Mouse (Mus musculus) left cerebral cortex, postnatal 14 days (tissue): Measurements from ENCODE around the gene Tgm1. TPM values are rescaled to one million over a fixed set of nuclear protein-coding genes. Genes with fewer than 3 reads are reported as not detected.

ENCODE experiments used
- DNase-seq, 2 experiments: peaks; one replicate each; pipeline ENCODE4 v3.0.0; 2021 to 2022; ENCODE audit warnings: low spot score in 2 of 2, mixed read lengths in 1 of 2
- intact Hi-C: fragments of 180-260 bp; cut with DNase I; formaldehyde crosslinking; loops from one replicate; pipeline ENCODE4 v1.15.1; 2025
- total RNA-seq, 2 experiments: library from RNA; stranded (reverse); gene quantifications; 2 replicates each; pipeline ENCODE4 v1.2.3; 2021

Tgm1 gene
- total RNA-seq, 2 experiments from 2014 or later, result 0.25 TPM; not detected in 1

- no peak for DNase-seq
- intact Hi-C loops, result loop anchor here (10.0 kb wide), 1 partner anchor 225 kb away; no protein-coding TSS in a partner anchor
Observed at GRCm38 (mm10) chr14:55689433-55689832, 24.3 kb downstream of the Tgm1 start.

DNA sequence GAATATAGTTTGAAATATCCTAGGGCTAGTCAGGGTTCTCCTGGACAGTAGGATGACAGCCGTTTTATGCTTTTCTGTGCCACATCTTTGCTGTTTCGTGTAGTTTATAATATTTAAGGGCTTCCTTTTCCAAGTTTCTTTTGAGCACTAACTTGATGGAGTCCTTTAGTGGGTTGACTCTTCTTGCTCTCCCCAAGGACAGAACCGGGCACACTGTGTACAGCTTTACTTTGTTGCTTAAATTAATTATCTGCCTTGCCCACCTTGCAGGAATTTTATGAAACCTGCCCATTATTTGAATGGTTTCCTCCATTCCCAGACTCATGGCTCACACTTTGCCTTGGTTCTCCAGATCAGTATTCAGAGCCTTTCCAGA is 31.6 kb downstream of the Tgm1 start:
- DNase-seq, result no peak
- intact Hi-C loops, result loop anchor here (1.0 to 10.0 kb wide), 2 partner anchors 61 to 233 kb away; no protein-coding TSS in a partner anchor

- intact Hi-C loops, result loop anchor here (1.0 to 10.0 kb wide), 2 partner anchors 62 to 233 kb away; no protein-coding TSS in a partner anchor
- DNase-seq, result peak; percentile 97
Observed at GRCm38 (mm10) chr14:55681160-55682117, 32.3 kb downstream of the Tgm1 start, which contains the start of gene Tinf2. Gene Tinf2, minus strand, starts transcription at chr14:55681820.

GRCm38 (mm10) chr14:55677615-55678014 is 36.1 kb downstream of the Tgm1 start:
- intact Hi-C loops, result no loop called here
- DNase-seq, result no peak

DNA sequence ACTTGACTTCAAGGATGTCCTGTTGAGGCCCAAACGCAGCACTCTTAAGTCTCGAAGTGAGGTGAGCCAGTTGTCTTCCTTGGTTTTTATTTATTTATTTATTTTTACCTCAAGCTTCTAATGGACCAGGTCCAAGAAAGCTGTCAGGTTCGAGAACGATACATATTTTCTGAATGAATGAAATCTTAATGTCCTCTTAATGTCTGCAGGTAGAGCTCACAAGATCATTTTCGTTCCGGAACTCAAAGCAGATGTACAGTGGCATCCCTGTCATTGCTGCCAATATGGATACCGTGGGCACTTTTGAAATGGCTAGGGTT is 41.0 kb downstream of the Tgm1 start:
- DNase-seq, result no peak
- intact Hi-C loops, result no loop called here

DNA sequence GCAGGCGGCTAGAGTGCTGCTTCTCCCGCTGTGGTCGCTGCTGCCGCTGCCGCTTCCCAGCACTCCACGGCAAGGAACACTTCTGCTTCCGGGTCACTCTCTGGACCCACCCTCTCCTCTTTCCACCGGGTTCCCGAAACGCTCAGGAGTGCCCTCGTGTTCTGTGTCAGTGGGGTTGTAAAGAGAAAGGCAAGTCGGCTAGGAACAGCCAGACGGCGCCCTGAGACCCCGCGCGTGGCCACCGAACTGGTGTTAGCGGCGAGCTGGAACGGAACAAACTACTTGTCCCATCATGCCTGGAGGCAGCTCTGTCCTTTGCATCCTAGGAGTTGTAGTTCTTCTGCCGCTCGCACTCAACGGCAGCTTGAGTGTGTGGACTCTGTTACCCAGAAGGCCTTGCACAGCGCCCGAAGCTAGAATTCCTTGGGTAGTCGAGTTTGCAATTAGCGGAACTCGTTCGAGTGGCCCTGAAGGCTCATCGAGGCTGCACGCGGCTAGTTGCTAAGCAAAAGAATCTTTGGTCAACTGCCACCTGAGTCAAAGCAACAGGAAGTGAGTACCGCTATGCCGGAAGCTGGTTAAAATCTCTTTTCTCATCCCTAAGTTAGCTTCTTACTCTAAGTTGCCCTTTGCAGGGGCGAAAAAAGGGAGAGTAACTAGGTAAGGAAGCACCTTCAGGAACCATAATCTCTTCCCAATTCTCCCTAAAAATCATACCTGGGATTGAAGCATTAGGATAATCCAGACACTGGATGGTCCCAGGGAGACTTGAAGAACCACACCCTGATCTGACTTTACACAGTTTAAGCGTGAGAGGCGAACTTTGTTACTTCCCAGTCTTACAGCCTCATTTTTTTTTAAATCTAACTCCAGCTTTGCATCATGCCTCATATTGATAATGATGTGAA is 41.6 kb downstream of the Tgm1 start, which contains the start of the genes Gmpr2 and Nedd8:
TSS of gene Gmpr2 (plus strand) at position 109 of the 908 bp plus-strand sequence.
TSS of gene Nedd8 (minus strand) at position 292 of the 908 bp plus-strand sequence.
- DNase-seq, result peak; percentile 93 to 96
- intact Hi-C loops, result no loop called here

GRCm38 (mm10) chr14:55671486-55671832 is 42.3 kb downstream of the Tgm1 start:
- intact Hi-C loops, result no loop called here
- DNase-seq, result peak in 1 of 2 experiments; percentile 69

- no peak for DNase-seq
- intact Hi-C loops, result no loop called here
Observed at GRCm38 (mm10) chr14:55660636-55661035, 53.1 kb downstream of the Tgm1 start.

GRCm38 (mm10) chr14:55659960-55660573 is 53.7 kb downstream of the Tgm1 start, which contains the start of gene Mdp1:
Gene Mdp1, minus strand, starts transcription at chr14:55660508.
- DNase-seq, result peak; percentile 83 to 89
- intact Hi-C loops, result no loop called here

- no peak for DNase-seq
- intact Hi-C loops, result no loop called here
Observed at GRCm38 (mm10) chr14:55658011-55658410, 55.7 kb downstream of the Tgm1 start.

- DNase-seq, result no peak
- intact Hi-C loops, result no loop called here
Observed at GRCm38 (mm10) chr14:55656935-55657334, 56.8 kb downstream of the Tgm1 start.

- DNase-seq, result no peak
- intact Hi-C loops, result no loop called here
Observed at GRCm38 (mm10) chr14:55651528-55651927, 62.2 kb downstream of the Tgm1 start.

Other genes with a start within 250 kb of the Tgm1 start
- gene Dhrs4, start 235.2 kb downstream of the Tgm1 start, total RNA-seq, result 10 to 100 TPM; 11.7 to 16.0 TPM
- gene Carmil3, start 223.3 kb downstream of the Tgm1 start, total RNA-seq, result 10 to 100 TPM; 53.5 to 70.2 TPM
- 100 to 1,000 TPM; 184 to 205 TPM for gene Cpne6, start 203.5 kb downstream of the Tgm1 start, total RNA-seq
- under 1 TPM; 0.33 to 0.61 TPM for gene Nrl, start 188.9 kb downstream of the Tgm1 start, total RNA-seq
- 10 to 100 TPM; 18.6 to 19.5 TPM for gene Pck2, start 173.7 kb downstream of the Tgm1 start, total RNA-seq
- gene Dcaf11, start 153.9 kb downstream of the Tgm1 start, total RNA-seq, result 10 to 100 TPM; 75.3 to 78.4 TPM
- not detected for gene A730061H03Rik, start 153.5 kb downstream of the Tgm1 start, total RNA-seq
- gene Fitm1, start 138.3 kb downstream of the Tgm1 start, total RNA-seq, result not detected
- gene Psme1, start 135.8 kb downstream of the Tgm1 start, total RNA-seq, result 10 to 100 TPM; 44.9 to 56.5 TPM
- 10 to 100 TPM; 38.7 to 45.5 TPM for gene Emc9, start 128.6 kb downstream of the Tgm1 start, total RNA-seq
- gene Psme2, start 122.8 kb downstream of the Tgm1 start, total RNA-seq, result 10 to 100 TPM; 48.1 to 49.0 TPM
- 10 to 100 TPM; 26.0 to 29.5 TPM for gene Rnf31, start 122.2 kb downstream of the Tgm1 start, total RNA-seq
- gene Irf9, start 110.4 kb downstream of the Tgm1 start, total RNA-seq, result 1 to 10 TPM; 8.0 to 8.4 TPM
- gene Rec8, start 95.9 kb downstream of the Tgm1 start, total RNA-seq, result 1 to 10 TPM; 2.1 to 3.4 TPM
- 100 to 1,000 TPM; 123 to 171 TPM for gene Ipo4, start 78.0 kb downstream of the Tgm1 start, total RNA-seq
- gene Gm49378, start 76.0 kb downstream of the Tgm1 start, total RNA-seq, result 1 to 10 TPM; 4.8 to 8.1 TPM
- gene Tm9sf1, start 70.1 kb downstream of the Tgm1 start, total RNA-seq, result 10 to 100 TPM; 42.1 to 42.2 TPM
- under 1 TPM; 0.74 to 0.92 TPM for gene Tssk4, start 63.7 kb downstream of the Tgm1 start, total RNA-seq
- 10 to 100 TPM; 37.8 to 42.6 TPM for gene Mdp1, start 53.4 kb downstream of the Tgm1 start, total RNA-seq
- gene Gmpr2, start 42.0 kb downstream of the Tgm1 start, total RNA-seq, result 10 to 100 TPM; 22.7 to 24.6 TPM
- 100 to 1,000 TPM; 305 to 339 TPM for gene Nedd8, start 41.8 kb downstream of the Tgm1 start, total RNA-seq
- gene Tinf2, start 32.1 kb downstream of the Tgm1 start, total RNA-seq, result 10 to 100 TPM; 14.8 to 16.0 TPM
- 10 to 100 TPM; 44.2 to 45.4 TPM for gene Rabggta, start 8.3 kb upstream of the Tgm1 start, total RNA-seq
- 100 to 1,000 TPM in 1 of 2 experiments, 10 to 100 TPM in 1; 99.8 to 104 TPM for gene Dhrs1, start 31.8 kb upstream of the Tgm1 start, total RNA-seq
- gene Nop9, start 31.8 kb upstream of the Tgm1 start, total RNA-seq, result 10 to 100 TPM; 13.4 to 13.9 TPM
- gene Cideb, start 44.5 kb upstream of the Tgm1 start, total RNA-seq, result under 1 TPM; 0.68 to 0.93 TPM
- under 1 TPM; 0.22 to 0.42 TPM for gene Ltb4r2, start 47.5 kb upstream of the Tgm1 start, total RNA-seq
- gene Ltb4r1, start 52.0 kb upstream of the Tgm1 start, total RNA-seq, result under 1 TPM; 0.24 to 0.40 TPM
- gene Adcy4, start 70.2 kb upstream of the Tgm1 start, total RNA-seq, result 1 to 10 TPM; 5.1 to 6.6 TPM
- 1 to 10 TPM in 1 of 2 experiments, under 1 TPM in 1; 0.83 to 1.0 TPM for gene Ripk3, start 74.9 kb upstream of the Tgm1 start, total RNA-seq
- 1 to 10 TPM; 3.0 to 4.0 TPM for gene Nfatc4, start 109.2 kb upstream of the Tgm1 start, total RNA-seq
- gene Nynrin, start 140.1 kb upstream of the Tgm1 start, total RNA-seq, result 1 to 10 TPM; 8.8 to 9.7 TPM
- 1 to 10 TPM in 1 of 2 experiments, under 1 TPM in 1; 0.23 to 1.1 TPM for gene Cbln3, start 170.5 kb upstream of the Tgm1 start, total RNA-seq
- 10 to 100 TPM; 10.4 to 10.8 TPM for gene Khnyn, start 171.0 kb upstream of the Tgm1 start, total RNA-seq
- gene Sdr39u1, start 186.4 kb upstream of the Tgm1 start, total RNA-seq, result 10 to 100 TPM; 85.8 to 94.6 TPM
- gene Cma1, start 230.7 kb upstream of the Tgm1 start, total RNA-seq, result not detected
- gene Cma2, start 237.1 kb upstream of the Tgm1 start, total RNA-seq, result not detected